Mouse (Mus musculus) limb, embryonic 14.5 days (tissue): ENCODE measurements around the gene Dus1l. TPM values are rescaled to one million over a fixed set of nuclear protein-coding genes. Genes with fewer than 3 reads are reported as not detected.

Source experiments
- ATAC-seq: fragments of 200-750 bp; cut with Nextera tagmentation; 2 replicates; pipeline ENCODE4 v1.8.0; 2017; ENCODE audit warnings: low read depth, moderate number of reproducible peaks, moderate TSS enrichment; ENCODE audit not compliant: low FRiP score
- DNase-seq: peaks from one replicate; pipeline ENCODE4 v3.0.0-alpha.2; 2015; ENCODE audit warnings: low spot score
- H3K27ac ChIP-seq: fragments of 300-500 bp; sonication (generic); replicated peaks from 2 replicates; pipeline ENCODE4 v1.5.1; 2014; ENCODE audit warnings: low read depth, mild to moderate bottlenecking, low read length, moderate library complexity, mixed read lengths
- H3K27me3 ChIP-seq: fragments of 300-500 bp; sonication (generic); 2 replicates; pipeline ENCODE4 v1.6.1; 2014; ENCODE audit warnings: low read length, mixed read lengths; ENCODE audit not compliant: control insufficient read depth, insufficient read depth
- H3K36me3 ChIP-seq: fragments of 300-500 bp; sonication (generic); 2 replicates; pipeline ENCODE4 v1.6.1; 2014; ENCODE audit warnings: mild to moderate bottlenecking, low read length, moderate library complexity, mixed read lengths; ENCODE audit not compliant: control insufficient read depth, insufficient read depth
- H3K4me1 ChIP-seq: fragments of 300-500 bp; sonication (generic); 2 replicates; pipeline ENCODE4 v1.6.1; 2014; ENCODE audit warnings: antibody characterized with exemption, low read length, mixed read lengths; ENCODE audit not compliant: control insufficient read depth, insufficient read depth
- H3K4me2 ChIP-seq: fragments of 300-500 bp; sonication (generic); replicated peaks from 2 replicates; pipeline ENCODE4 v1.6.1; 2014; ENCODE audit warnings: low read depth, mild to moderate bottlenecking, low read length, moderate library complexity; ENCODE audit not compliant: severe bottlenecking
- H3K4me3 ChIP-seq: fragments of 300-500 bp; sonication (generic); replicated peaks from 2 replicates; pipeline ENCODE4 v1.5.1; 2014; ENCODE audit warnings: low read length
- H3K9ac ChIP-seq: fragments of 300-500 bp; sonication (generic); 2 replicates; pipeline ENCODE4 v1.6.1; 2014; ENCODE audit warnings: mild to moderate bottlenecking, low read depth, low read length, moderate library complexity; ENCODE audit not compliant: severe bottlenecking
- H3K9me3 ChIP-seq: fragments of 300-500 bp; sonication (generic); 2 replicates; pipeline ENCODE4 v1.6.1; 2016; ENCODE audit warnings: low read length; ENCODE audit not compliant: control insufficient read depth
- POLR2A ChIP-seq: fragments of 200-500 bp; IDR thresholded peaks from 2 replicates; pipeline ENCODE4 v1.8.0; 2012; ENCODE audit warnings: inconsistent platforms, mild to moderate bottlenecking, moderate library complexity, borderline replicate concordance; ENCODE audit not compliant: insufficient read depth, insufficient read length; ENCODE audit errors: extremely low read depth
- WGBS: fragments of 180-500 bp; shearing (Covaris S2); extraction: QIAGEN DNeasy Blood & Tissue Kit; methylation state at CpG from one replicate; pipeline ENCODE4 v1.1.7; 2014; 5-methylcytosine and 5-hydroxymethylcytosine counted together
- polyA plus RNA-seq, 2 experiments: library from polyadenylated mRNA; depleted of rRNA in 1 of 2; stranded (reverse) in 1 of 2; unstranded in 1 of 2; fragments of >200 nt; fragmentation: Nextera tagmentation in 1 of 2; extraction: Ambion mirVana in 1 of 2; gene quantifications; 2 replicates each; pipeline versions ENCODE4 v1.2.1 to v1.2.3; 2012 to 2014

The Dus1l gene
- polyA plus RNA-seq, 2 experiments = 55.8 to 63.4 TPM

GRCm38 (mm10) chr11:120800061-120800904 is 4.1 kb upstream of the Dus1l start:
- peak overlapping the region; percentile 48; the same call in 1 of the 2 replicates for H3K27ac ChIP-seq
- WGBS = 12% methylated on average over 10 of the region's 10 CpGs
- H3K4me1 ChIP-seq = peaks cover 12% of the 10 kb centered on the region
- no peak overlapping the region for H3K4me3 ChIP-seq
- H3K27me3 ChIP-seq = no peaks in the 10 kb centered on the region
- no peaks in the 10 kb centered on the region for H3K9me3 ChIP-seq
- DNase-seq (peak; percentile 91), ATAC-seq (peak; percentile 72)
- no peak overlapping the region for H3K4me2 ChIP-seq
- H3K9ac ChIP-seq = 0 out of 2 replicates have a peak overlapping the region, but pooled peaks have one; percentile 1
- no peak for TF ChIP-seq POLR2A
- peaks cover 2% of the 10 kb centered on the region; the same call in 1 of the 2 replicates for H3K36me3 ChIP-seq

- DNase-seq = no peak
- no peak for ATAC-seq
- WGBS = 66% methylated on average over 6 of the region's 6 CpGs
- Histone ChIP-seq H3K9ac (no peak overlapping the region), H3K4me2 (no peak overlapping the region), H3K9me3 (no peaks in the 10 kb centered on the region), H3K27me3 (no peaks in the 10 kb centered on the region), H3K27ac (peak overlapping the region; percentile 48; the same call in 1 of the 2 replicates), H3K36me3 (0 out of 2 replicates have a peak, but pooled peaks cover 4% of the 10 kb centered on the region), H3K4me1 (peaks cover 13% of the 10 kb centered on the region), H3K4me3 (no peak overlapping the region)
- no peak for TF ChIP-seq POLR2A
These were observed 3.2 kb upstream of the Dus1l start for GRCm38 (mm10) chr11:120799316-120799890.

DNA sequence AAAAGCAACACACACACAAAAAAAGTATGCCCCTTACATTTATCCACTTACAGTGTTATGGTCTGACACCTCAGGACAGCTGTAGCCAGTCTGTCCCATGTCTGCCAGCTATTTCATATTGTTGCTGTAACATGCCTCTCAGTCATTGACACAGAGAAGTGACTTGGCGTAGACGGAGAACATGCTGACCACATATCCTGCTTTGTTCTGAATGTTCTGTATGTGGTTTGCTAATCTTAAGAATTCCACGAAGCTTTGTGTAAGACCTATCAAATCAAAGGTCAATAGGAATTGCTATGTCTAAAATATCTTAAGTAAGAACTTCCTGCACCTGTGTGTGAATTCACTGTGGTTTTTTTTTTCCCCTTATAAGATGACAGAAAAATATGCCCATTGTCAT is 2.0 kb upstream of the Dus1l start:
- DNase-seq (no peak), ATAC-seq (no peak)
- Histone ChIP-seq H3K36me3 (peaks cover 13% of the 10 kb centered on the region), H3K4me2 (no peak overlapping the region), H3K27me3 (no peaks in the 10 kb centered on the region), H3K9ac (no peak overlapping the region), H3K4me3 (no peak overlapping the region), H3K9me3 (no peaks in the 10 kb centered on the region), H3K27ac (no peak overlapping the region), H3K4me1 (peaks cover 13% of the 10 kb centered on the region)
- no peak for TF ChIP-seq POLR2A
- WGBS = 87% methylated on average over 3 of the region's 3 CpGs

DNA sequence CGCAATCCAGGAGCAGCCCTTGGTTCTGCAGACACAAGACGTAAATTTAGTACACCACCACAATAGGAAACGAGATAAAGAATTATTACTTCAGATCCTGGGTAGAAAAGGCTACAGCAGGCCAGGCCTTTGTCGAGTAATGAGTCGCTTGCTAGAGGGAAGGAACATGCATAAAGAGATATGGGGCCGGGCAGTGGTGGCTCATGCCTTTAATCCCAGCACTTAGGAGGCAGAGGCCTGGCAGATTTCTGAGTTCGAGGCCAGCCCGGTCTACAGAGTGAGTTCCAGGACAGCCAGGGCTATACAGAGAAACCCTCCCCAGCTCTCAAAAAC is 377 bp upstream of the Dus1l start:
- Histone ChIP-seq H3K4me2 (peak overlapping the region; percentile 93), H3K9me3 (no peaks in the 10 kb centered on the region), H3K4me3 (peak overlapping the region; percentile 99), H3K27ac (peak overlapping the region; percentile 63), H3K4me1 (peaks cover 13% of the 10 kb centered on the region), H3K27me3 (no peaks in the 10 kb centered on the region), H3K9ac (peak overlapping the region; percentile 94), H3K36me3 (peaks cover 30% of the 10 kb centered on the region)
- no peak for DNase-seq
- TF ChIP-seq POLR2A = no peak
- 33% methylated on average over 8 of the region's 8 CpGs for WGBS
- ATAC-seq = peak; percentile 10; the same call in 1 of the 2 replicates

DNA sequence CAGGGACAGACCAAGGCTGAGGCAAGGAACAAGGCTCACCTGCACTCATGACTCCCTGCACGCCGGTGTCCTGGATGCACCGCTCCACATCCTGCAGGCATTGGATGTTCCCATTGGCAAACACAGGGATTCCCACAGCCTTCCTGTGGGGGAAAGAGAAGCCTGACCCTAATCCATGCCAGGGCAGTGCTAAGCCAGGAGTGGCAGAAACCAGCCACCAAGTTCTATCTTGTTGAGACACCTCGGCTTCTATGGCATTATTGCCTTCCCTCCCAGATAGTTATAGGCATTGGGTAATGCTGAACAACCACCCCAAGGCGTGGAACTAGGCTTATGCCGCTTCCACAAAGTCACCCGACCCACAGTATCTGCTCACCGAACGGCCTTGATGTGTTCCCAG is 3.6 kb downstream of the Dus1l start:
- Histone ChIP-seq H3K4me2 (no peak overlapping the region), H3K9ac (no peak overlapping the region), H3K36me3 (peaks cover 64% of the 10 kb centered on the region), H3K4me3 (no peak overlapping the region), H3K4me1 (peaks cover 9% of the 10 kb centered on the region), H3K27me3 (no peaks in the 10 kb centered on the region), H3K9me3 (no peaks in the 10 kb centered on the region), H3K27ac (no peak overlapping the region)
- no peak for ATAC-seq
- WGBS = 93% methylated on average over 9 of the region's 9 CpGs
- no peak for DNase-seq
- no peak for TF ChIP-seq POLR2A
